Mouse (Mus musculus) hindbrain, embryonic 16.5 days (tissue): ENCODE data around the gene Nhp2. TPM values are rescaled to one million over a fixed set of nuclear protein-coding genes. Genes with fewer than 3 reads are reported as not detected.
A peak's percentile ranks its signal among the peaks of the same experiment; 100 is the strongest.
"Not testable (repeated sequence)": the region's sequence is repeated elsewhere in the genome, so short reads cannot be mapped to it uniquely, and the experiment has no call there.

Experiments used
- ATAC-seq: fragments of 200-750 bp; cut with Nextera tagmentation; 2 replicates; pipeline ENCODE4 v1.8.0; 2017; ENCODE audit warnings: moderate TSS enrichment, moderate library complexity
- H3K27ac ChIP-seq: fragments of 300-500 bp; sonication (generic); 2 replicates; pipeline ENCODE4 v1.5.1; 2014; ENCODE audit warnings: low read depth, mild to moderate bottlenecking, control low read depth, low read length, moderate library complexity
- H3K27me3 ChIP-seq: fragments of 300-500 bp; sonication (generic); replicated peaks from 2 replicates; pipeline ENCODE4 v1.6.1; 2014; ENCODE audit warnings: low read length; ENCODE audit not compliant: control insufficient read depth, insufficient read depth
- H3K36me3 ChIP-seq: fragments of 300-500 bp; sonication (generic); 2 replicates; pipeline ENCODE4 v1.6.1; 2014; ENCODE audit warnings: mild to moderate bottlenecking, low read length, moderate library complexity, mixed read lengths; ENCODE audit not compliant: control insufficient read depth, insufficient read depth
- H3K4me1 ChIP-seq: fragments of 300-500 bp; sonication (generic); 2 replicates; pipeline ENCODE4 v1.6.1; 2014; ENCODE audit warnings: low read depth, low read length; ENCODE audit not compliant: control insufficient read depth, insufficient read depth
- H3K4me2 ChIP-seq: fragments of 300-500 bp; sonication (generic); 2 replicates; pipeline ENCODE4 v1.6.1; 2014; ENCODE audit warnings: mild to moderate bottlenecking, low read length, control low read depth, moderate library complexity
- H3K4me3 ChIP-seq: fragments of 300-500 bp; sonication (generic); 2 replicates; pipeline ENCODE4 v1.5.1; 2014; ENCODE audit warnings: mild to moderate bottlenecking, low read length, control low read depth, moderate library complexity
- H3K9ac ChIP-seq: fragments of 300-500 bp; sonication (generic); 2 replicates; pipeline ENCODE4 v1.6.1; 2014; ENCODE audit warnings: low read depth, mild to moderate bottlenecking, control low read depth, low read length, moderate library complexity
- H3K9me3 ChIP-seq: fragments of 300-500 bp; sonication (generic); 2 replicates; pipeline ENCODE4 v1.6.1; 2014; ENCODE audit warnings: mild to moderate bottlenecking, low read length, moderate library complexity; ENCODE audit not compliant: control insufficient read depth
- WGBS: fragments of 180-500 bp; shearing (Covaris S2); extraction: QIAGEN DNeasy Blood & Tissue Kit; methylation state at CpG from one replicate; pipeline ENCODE4 v1.1.7; 2014; 5-methylcytosine and 5-hydroxymethylcytosine counted together
- polyA plus RNA-seq: library from polyadenylated mRNA; unstranded; fragments of >200 nt; fragmentation: Nextera tagmentation; extraction: Ambion mirVana; gene quantifications from 2 replicates; pipeline ENCODE4 v1.2.1, GENCODE M21; 2015

Nhp2 gene
- polyA plus RNA-seq, 1 experiment from 2014 or later = 98.4 TPM

- no peaks in the 10 kb centered on the region for H3K9me3 ChIP-seq
- 93% methylated on average over 1 of the region's 1 CpGs for WGBS
Observed at GRCm38 (mm10) chr11:51595459-51596083, 24.0 kb upstream of the Nhp2 start.

DNA sequence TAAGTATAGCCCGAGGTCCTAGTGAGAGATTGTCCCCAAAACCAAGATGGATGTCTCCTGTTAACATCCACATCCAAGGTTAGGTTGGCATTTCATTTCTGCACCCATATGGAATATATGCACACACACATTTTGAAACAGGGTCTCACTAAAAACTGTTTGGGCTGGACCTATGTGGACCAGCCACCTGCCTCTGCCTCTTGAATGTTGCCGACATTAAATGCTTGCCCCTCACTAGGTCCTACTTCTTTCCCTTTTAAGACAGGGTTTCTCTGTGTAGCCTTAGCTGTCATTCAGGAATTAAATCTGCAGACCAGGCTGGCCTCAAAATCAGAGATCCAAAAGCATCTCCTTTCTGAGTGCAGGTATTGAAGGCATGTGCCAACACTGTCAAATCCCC, 22.0 kb upstream of the Nhp2 start:
- ATAC-seq = no peak

More at GRCm38 (mm10) chr11:51595459-51596083, 24.0 kb upstream of the Nhp2 start:
- Histone ChIP-seq H3K4me1 (no peaks in the 10 kb centered on the region), H3K4me3 (no peak overlapping the region), H3K27ac (no peak overlapping the region), H3K36me3 (peaks cover 48% of the 10 kb centered on the region), H3K4me2 (no peak overlapping the region), H3K9ac (no peak overlapping the region), H3K27me3 (no peaks in the 10 kb centered on the region)
- ATAC-seq = no peak

GRCm38 (mm10) chr11:51602253-51602652, 17.3 kb upstream of the Nhp2 start:
- Histone ChIP-seq H3K36me3 (peaks cover 47% of the 10 kb centered on the region), H3K27ac (no peak overlapping the region), H3K4me1 (peaks cover 19% of the 10 kb centered on the region), H3K4me3 (no peak overlapping the region), H3K9ac (no peak overlapping the region), H3K4me2 (no peak overlapping the region), H3K27me3 (no peaks in the 10 kb centered on the region), H3K9me3 (no peaks in the 10 kb centered on the region)
- no peak for ATAC-seq
- WGBS = 88% methylated on average over 3 of the region's 3 CpGs

More for the DNA sequence above, 22.0 kb upstream of the Nhp2 start:
- no peaks in the 10 kb centered on the region for H3K27me3 ChIP-seq
- no peak overlapping the region for H3K4me3 ChIP-seq
- H3K4me1 ChIP-seq = no peaks in the 10 kb centered on the region
- H3K9ac ChIP-seq = no peak overlapping the region
- H3K36me3 ChIP-seq = peaks cover 60% of the 10 kb centered on the region
- no peaks in the 10 kb centered on the region for H3K9me3 ChIP-seq
- WGBS = 81% methylated on average over 2 of the region's 2 CpGs
- H3K4me2 ChIP-seq = no peak overlapping the region
- H3K27ac ChIP-seq = no peak overlapping the region

DNA sequence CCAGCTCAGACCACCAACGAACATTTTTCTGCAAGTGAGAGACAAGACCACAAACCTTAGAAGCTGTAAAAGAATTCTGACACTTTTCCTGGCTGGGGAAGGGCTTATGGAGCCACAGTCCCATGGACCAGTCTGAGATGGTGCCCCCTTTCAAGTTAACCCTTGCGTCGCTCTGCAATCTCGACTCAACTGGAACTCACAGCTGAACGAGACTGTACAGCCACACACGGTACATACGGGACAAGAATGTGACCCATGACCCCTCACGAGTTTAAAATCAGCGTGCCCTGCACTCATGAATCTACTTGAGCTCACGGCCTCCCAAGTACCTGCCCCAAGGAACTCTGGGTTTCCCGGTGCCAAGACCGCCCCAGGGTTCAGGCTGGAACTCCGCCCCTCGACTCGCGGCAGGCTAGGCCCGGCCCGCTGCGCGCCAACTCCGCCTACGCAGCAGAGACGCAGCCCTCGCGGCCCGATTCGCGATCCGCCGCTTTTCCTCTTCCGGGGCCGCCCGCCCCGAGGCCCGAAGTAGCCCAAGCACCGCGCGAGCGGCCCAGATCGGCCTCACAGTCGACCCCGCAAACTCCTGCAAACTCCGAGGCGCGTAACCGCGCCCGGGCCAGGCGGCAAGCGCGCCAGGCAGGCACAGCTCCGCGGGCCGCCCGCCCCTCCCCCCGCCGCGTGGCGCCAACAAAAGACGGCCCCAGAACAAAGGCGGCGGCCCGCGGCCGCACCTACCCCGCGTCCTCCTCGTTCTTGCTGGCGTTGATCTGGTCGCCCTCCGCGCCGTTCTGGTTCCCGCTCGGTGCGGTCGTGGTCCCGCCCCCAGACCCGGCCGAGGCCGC, 13.7 kb upstream of the Nhp2 start:
- Histone ChIP-seq H3K36me3 (peaks cover 27% of the 10 kb centered on the region), H3K9me3 (no peaks in the 10 kb centered on the region), H3K4me3 (peak overlapping the region; percentile 95), H3K27ac (peak overlapping the region; percentile 96), H3K27me3 (no peaks in the 10 kb centered on the region), H3K4me1 (peaks cover 23% of the 10 kb centered on the region), H3K4me2 (peak overlapping the region; percentile 96), H3K9ac (peak overlapping the region; percentile 99)
- WGBS = under 1% methylated on average over 62 of the region's 81 CpGs
- peak; percentile 52 for ATAC-seq

DNA sequence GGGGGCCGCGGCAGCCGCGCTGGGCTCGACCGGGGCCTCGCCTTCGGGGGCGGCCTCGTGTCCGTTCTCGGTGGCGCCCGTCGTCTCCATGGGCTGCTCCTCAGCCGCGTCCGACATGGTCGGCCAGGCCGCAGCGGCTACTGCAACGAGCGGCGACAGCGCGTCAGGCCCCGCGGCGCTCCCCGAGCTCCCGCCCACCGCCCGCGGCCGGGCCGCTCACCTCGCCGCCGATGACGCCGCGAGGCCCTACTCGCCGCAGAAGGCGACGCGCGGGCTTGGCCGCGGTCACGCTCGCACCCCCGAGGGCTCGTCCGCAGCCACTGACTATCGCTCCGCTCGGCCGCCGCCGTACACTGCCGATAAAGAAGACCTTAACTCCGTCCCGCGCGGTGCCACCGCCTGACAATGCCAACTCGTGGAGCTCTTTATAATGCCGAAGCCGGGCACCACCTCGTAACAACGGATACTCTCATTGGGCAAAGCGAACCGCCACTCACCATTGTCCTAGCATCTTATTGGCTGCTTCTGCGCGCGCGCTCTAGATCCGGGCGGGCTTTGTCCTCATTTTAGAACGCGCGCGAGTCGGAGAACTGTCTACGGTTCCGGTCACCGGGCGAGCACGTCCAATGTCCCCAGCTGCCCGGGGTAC, 13.0 kb upstream of the Nhp2 start, which contains the start of gene Hnrnpab:
Gene Hnrnpab (minus strand): TSS at position 401 of the 649 bp plus-strand sequence.
- Histone ChIP-seq H3K27me3 (no peaks in the 10 kb centered on the region), H3K4me1 (peaks cover 23% of the 10 kb centered on the region), H3K27ac (peak within 1 kb of the TSS; percentile 96), H3K36me3 (peaks cover 21% of the 10 kb centered on the region), H3K9ac (peak within 1 kb of the TSS; percentile 99), H3K4me2 (peak within 1 kb of the TSS; percentile 96), H3K4me3 (peak within 1 kb of the TSS; percentile 95), H3K9me3 (no peaks in the 10 kb centered on the region)
- peak; percentile 97 for ATAC-seq
- under 1% methylated on average over 77 of the region's 91 CpGs for WGBS

DNA sequence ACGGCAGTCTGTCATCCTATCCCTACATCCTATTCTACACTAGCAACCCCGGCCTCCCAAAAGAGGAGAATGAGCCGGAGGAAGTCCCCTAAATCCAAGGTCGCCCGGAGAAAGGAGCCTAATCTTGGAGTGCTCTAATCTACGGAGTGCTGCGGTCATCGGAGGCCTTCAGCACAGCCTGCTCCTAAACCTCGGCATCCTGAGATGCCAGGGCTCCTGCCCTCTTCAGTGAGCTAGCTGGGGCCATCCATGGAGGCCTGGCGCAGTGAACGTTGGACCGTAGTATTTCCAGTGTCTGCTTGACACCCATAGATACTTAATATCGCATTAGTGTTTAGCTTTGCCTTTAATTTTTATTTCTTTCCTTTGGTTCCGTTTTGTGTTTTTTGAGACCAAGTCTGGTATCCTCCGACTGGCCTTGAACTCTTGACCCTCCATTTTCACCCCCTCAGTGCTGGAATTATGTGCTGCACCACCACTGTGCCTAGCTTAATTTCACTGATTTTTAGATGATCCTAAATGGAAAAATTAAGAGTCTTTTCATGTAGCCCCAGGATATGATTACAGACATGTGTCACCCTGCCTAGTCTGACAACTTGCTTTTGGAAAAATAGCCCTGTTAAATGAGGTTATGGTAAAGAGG, 12.3 kb upstream of the Nhp2 start:
- WGBS = 10% methylated on average over 15 of the region's 15 CpGs
- Histone ChIP-seq H3K4me3 (peak overlapping the region; percentile 95), H3K4me1 (peaks cover 23% of the 10 kb centered on the region), H3K27ac (peak overlapping the region; percentile 96), H3K4me2 (peak overlapping the region; percentile 84), H3K27me3 (no peaks in the 10 kb centered on the region), H3K9me3 (no peaks in the 10 kb centered on the region), H3K36me3 (peaks cover 18% of the 10 kb centered on the region), H3K9ac (peak overlapping the region; percentile 88)
- ATAC-seq = peak; percentile 67; the same call in 1 of the 2 replicates

DNA sequence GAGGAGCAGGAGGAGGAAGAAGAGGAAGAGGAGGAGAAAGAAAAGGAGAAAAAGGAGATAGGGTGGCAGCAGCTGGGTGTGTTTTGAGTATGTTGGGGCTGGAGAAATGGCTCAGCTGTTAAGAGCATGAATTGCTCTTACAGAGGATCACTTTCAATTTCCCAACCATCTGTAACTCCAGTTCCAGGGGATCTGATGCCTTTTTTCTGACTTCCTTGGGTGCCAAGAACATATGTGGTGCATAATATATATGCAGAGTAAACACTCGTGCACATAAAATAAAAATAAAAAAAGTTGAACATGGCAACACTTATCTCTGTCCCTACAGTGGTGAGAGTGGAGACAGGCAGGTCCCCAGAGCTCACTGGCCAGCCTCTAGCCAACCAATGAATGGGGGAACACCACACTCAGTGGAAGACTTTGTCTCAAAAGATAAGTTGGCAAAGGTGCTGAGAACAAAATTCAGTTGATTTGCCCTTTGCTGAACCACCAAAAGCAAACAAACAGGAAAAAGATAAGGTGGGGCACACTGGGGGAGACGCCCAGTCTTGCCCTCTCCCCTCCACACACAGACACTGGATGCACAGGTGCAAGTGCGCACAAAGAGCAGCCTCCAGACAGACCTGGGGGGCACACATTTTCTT, 10.1 kb upstream of the Nhp2 start:
- Histone ChIP-seq H3K9me3 (no peaks in the 10 kb centered on the region), H3K4me3 (no peak overlapping the region), H3K9ac (no peak overlapping the region), H3K27me3 (no peaks in the 10 kb centered on the region), H3K27ac (no peak overlapping the region), H3K4me2 (no peak overlapping the region), H3K4me1 (peaks cover 17% of the 10 kb centered on the region), H3K36me3 (peaks cover 1% of the 10 kb centered on the region; the same call in 1 of the 2 replicates)
- 84% methylated on average over 3 of the region's 3 CpGs for WGBS
- no peak for ATAC-seq

GRCm38 (mm10) chr11:51609940-51610339, 9.6 kb upstream of the Nhp2 start:
- not testable (repeated sequence) for H3K4me2 ChIP-seq, H3K36me3 ChIP-seq, H3K27me3 ChIP-seq, H3K9me3 ChIP-seq, H3K4me3 ChIP-seq, H3K9ac ChIP-seq, ATAC-seq, H3K27ac ChIP-seq
- WGBS = 85% methylated on average over 5 of the region's 5 CpGs
- peaks cover 11% of the 10 kb centered on the region for H3K4me1 ChIP-seq
